Mouse (Mus musculus): ENCODE data around the gene Slfnl1. TPM values are rescaled to one million over a fixed set of nuclear protein-coding genes. Genes with fewer than 3 reads are reported as not detected.

Slfnl1 gene
- polyA plus RNA-seq (2012; ENCODE audit: insufficient read depth, insufficient read length, missing spikeins) = not detected in 2 replicates

GRCm38 (mm10) chr4:120531986-120532385 lies at the start of gene Slfnl1:
Gene Slfnl1, plus strand, starts transcription at chr4:120532231.
- Histone ChIP-seq H3K4me1 (ENCODE audit: control insufficient read depth, insufficient read depth, low read length) (no peaks in the 10 kb centered on the region), H3K27ac (ENCODE audit: insufficient read depth, low read depth, low read length) (no peak within 1 kb of the TSS), H3K4me3 (ENCODE audit: insufficient read depth, low read length) (no peak within 1 kb of the TSS)
- no peak for TF ChIP-seq POLR2A (IDR thresholded peaks at IDR 0.05; ENCODE audit: borderline replicate concordance, low read depth, low read length)
- no peak for TF ChIP-seq CTCF (IDR thresholded peaks at IDR 0.05; ENCODE audit: low read depth, low read length)

- H3K27ac ChIP-seq (ENCODE audit: insufficient read depth, low read depth, low read length) = no peak overlapping the region
- no peaks in the 10 kb centered on the region for H3K4me1 ChIP-seq (ENCODE audit: control insufficient read depth, insufficient read depth, low read length)
- TF ChIP-seq POLR2A (IDR thresholded peaks at IDR 0.05; ENCODE audit: borderline replicate concordance, low read depth, low read length) (no peak), CTCF (IDR thresholded peaks at IDR 0.05; ENCODE audit: low read depth, low read length) (no peak)
- no peak overlapping the region for H3K4me3 ChIP-seq (ENCODE audit: insufficient read depth, low read length)
These were observed 44.3 kb upstream of the Slfnl1 start for GRCm38 (mm10) chr4:120487707-120488106.

GRCm38 (mm10) chr4:120506955-120507354 lies 25.1 kb upstream of the Slfnl1 start:
- no peak overlapping the region for H3K4me3 ChIP-seq (ENCODE audit: insufficient read depth, low read length)
- H3K4me1 ChIP-seq (ENCODE audit: control insufficient read depth, insufficient read depth, low read length) = no peaks in the 10 kb centered on the region
- TF ChIP-seq POLR2A (IDR thresholded peaks at IDR 0.05; ENCODE audit: borderline replicate concordance, low read depth, low read length) (no peak), CTCF (IDR thresholded peaks at IDR 0.05; ENCODE audit: low read depth, low read length) (no peak)
- H3K27ac ChIP-seq (ENCODE audit: insufficient read depth, low read depth, low read length) = no peak overlapping the region

- Histone ChIP-seq H3K27ac (ENCODE audit: insufficient read depth, low read depth, low read length) (no peak overlapping the region), H3K4me1 (ENCODE audit: control insufficient read depth, insufficient read depth, low read length) (no peaks in the 10 kb centered on the region), H3K4me3 (ENCODE audit: insufficient read depth, low read length) (no peak overlapping the region)
- TF ChIP-seq CTCF (IDR thresholded peaks at IDR 0.05; ENCODE audit: low read depth, low read length) (no peak), POLR2A (IDR thresholded peaks at IDR 0.05; ENCODE audit: borderline replicate concordance, low read depth, low read length) (no peak)
These were observed 20.8 kb upstream of the Slfnl1 start for GRCm38 (mm10) chr4:120511203-120511602.

- TF ChIP-seq CTCF (IDR thresholded peaks at IDR 0.05; ENCODE audit: low read depth, low read length) (no peak), POLR2A (IDR thresholded peaks at IDR 0.05; ENCODE audit: borderline replicate concordance, low read depth, low read length) (no peak)
- Histone ChIP-seq H3K4me3 (ENCODE audit: insufficient read depth, low read length) (no peak overlapping the region), H3K27ac (ENCODE audit: insufficient read depth, low read depth, low read length) (no peak overlapping the region), H3K4me1 (ENCODE audit: control insufficient read depth, insufficient read depth, low read length) (no peaks in the 10 kb centered on the region)
These were observed 17.7 kb upstream of the Slfnl1 start for GRCm38 (mm10) chr4:120514366-120514765.

- H3K27ac ChIP-seq (ENCODE audit: insufficient read depth, low read depth, low read length) = no peak overlapping the region
- H3K4me3 ChIP-seq (ENCODE audit: insufficient read depth, low read length) = no peak overlapping the region
- TF ChIP-seq CTCF (IDR thresholded peaks at IDR 0.05; ENCODE audit: low read depth, low read length) (no peak), POLR2A (IDR thresholded peaks at IDR 0.05; ENCODE audit: borderline replicate concordance, low read depth, low read length) (no peak)
- H3K4me1 ChIP-seq (ENCODE audit: control insufficient read depth, insufficient read depth, low read length) = no peaks in the 10 kb centered on the region
These were observed 15.5 kb upstream of the Slfnl1 start for GRCm38 (mm10) chr4:120516491-120516890.

GRCm38 (mm10) chr4:120516907-120517306 lies 15.1 kb upstream of the Slfnl1 start:
- H3K27ac ChIP-seq (ENCODE audit: insufficient read depth, low read depth, low read length) = no peak overlapping the region
- H3K4me3 ChIP-seq (ENCODE audit: insufficient read depth, low read length) = no peak overlapping the region
- no peaks in the 10 kb centered on the region for H3K4me1 ChIP-seq (ENCODE audit: control insufficient read depth, insufficient read depth, low read length)
- no peak for TF ChIP-seq POLR2A (IDR thresholded peaks at IDR 0.05; ENCODE audit: borderline replicate concordance, low read depth, low read length)
- no peak for TF ChIP-seq CTCF (IDR thresholded peaks at IDR 0.05; ENCODE audit: low read depth, low read length)

GRCm38 (mm10) chr4:120517335-120517734 lies 14.7 kb upstream of the Slfnl1 start:
- Histone ChIP-seq H3K4me1 (ENCODE audit: control insufficient read depth, insufficient read depth, low read length) (peaks cover 3% of the 10 kb centered on the region), H3K4me3 (ENCODE audit: insufficient read depth, low read length) (no peak overlapping the region), H3K27ac (ENCODE audit: insufficient read depth, low read depth, low read length) (no peak overlapping the region)
- TF ChIP-seq CTCF (IDR thresholded peaks at IDR 0.05; ENCODE audit: low read depth, low read length) (no peak), POLR2A (IDR thresholded peaks at IDR 0.05; ENCODE audit: borderline replicate concordance, low read depth, low read length) (no peak)

GRCm38 (mm10) chr4:120521761-120522160 lies 10.3 kb upstream of the Slfnl1 start:
- no peak for TF ChIP-seq POLR2A (IDR thresholded peaks at IDR 0.05; ENCODE audit: borderline replicate concordance, low read depth, low read length)
- TF ChIP-seq CTCF (IDR thresholded peaks at IDR 0.05; ENCODE audit: low read depth, low read length) = no peak
- peaks cover 13% of the 10 kb centered on the region for H3K4me1 ChIP-seq (ENCODE audit: control insufficient read depth, insufficient read depth, low read length)
- no peak overlapping the region for H3K4me3 ChIP-seq (ENCODE audit: insufficient read depth, low read length)
- no peak overlapping the region for H3K27ac ChIP-seq (ENCODE audit: insufficient read depth, low read depth, low read length)

GRCm38 (mm10) chr4:120522351-120522750 lies 9.7 kb upstream of the Slfnl1 start:
- H3K4me1 ChIP-seq (ENCODE audit: control insufficient read depth, insufficient read depth, low read length) = peaks cover 13% of the 10 kb centered on the region
- H3K27ac ChIP-seq (ENCODE audit: insufficient read depth, low read depth, low read length) = no peak overlapping the region
- TF ChIP-seq CTCF (IDR thresholded peaks at IDR 0.05; ENCODE audit: low read depth, low read length) = no peak
- no peak for TF ChIP-seq POLR2A (IDR thresholded peaks at IDR 0.05; ENCODE audit: borderline replicate concordance, low read depth, low read length)

GRCm38 (mm10) chr4:120523092-120523491 lies 8.9 kb upstream of the Slfnl1 start:
- H3K4me3 ChIP-seq (ENCODE audit: insufficient read depth, low read length) = no peak overlapping the region
- TF ChIP-seq POLR2A (IDR thresholded peaks at IDR 0.05; ENCODE audit: borderline replicate concordance, low read depth, low read length) (no peak), CTCF (IDR thresholded peaks at IDR 0.05; ENCODE audit: low read depth, low read length) (no peak)
- peaks cover 13% of the 10 kb centered on the region for H3K4me1 ChIP-seq (ENCODE audit: control insufficient read depth, insufficient read depth, low read length)
- peak overlapping the region; percentile 42 for H3K27ac ChIP-seq (ENCODE audit: insufficient read depth, low read depth, low read length)

More at GRCm38 (mm10) chr4:120522351-120522750, 9.7 kb upstream of the Slfnl1 start:
- H3K4me3 ChIP-seq (ENCODE audit: insufficient read depth, low read length) = no peak overlapping the region

Measured in bone marrow macrophage, adult 2 months (primary cell).